Mouse (Mus musculus): ENCODE measurements around the gene Ube2s. TPM values are rescaled to one million over a fixed set of nuclear protein-coding genes. Genes with fewer than 3 reads are reported as not detected.
A peak's percentile ranks its signal among the peaks of the same experiment; 100 is the strongest.
"Not testable (repeated sequence)": the region's sequence is repeated elsewhere in the genome, so short reads cannot be mapped to it uniquely, and the experiment has no call there.

Ube2s gene
- total RNA-seq (2021) = 100 to 1,000 TPM; 281 to 285 TPM

- peak; percentile 98 for DNase-seq
Observed at GRCm38 (mm10) chr7:4812303-4813104, at the start of gene Ube2s. Gene Ube2s (minus strand): TSS chr7:4812590.

GRCm38 (mm10) chr7:4860926-4861325, 48.5 kb upstream of the Ube2s start:
- DNase-seq = not testable (repeated sequence)

- no peak for DNase-seq
Observed at GRCm38 (mm10) chr7:4859418-4859978, 47.1 kb upstream of the Ube2s start.

GRCm38 (mm10) chr7:4857321-4857720, 44.9 kb upstream of the Ube2s start:
- no peak for DNase-seq

DNA sequence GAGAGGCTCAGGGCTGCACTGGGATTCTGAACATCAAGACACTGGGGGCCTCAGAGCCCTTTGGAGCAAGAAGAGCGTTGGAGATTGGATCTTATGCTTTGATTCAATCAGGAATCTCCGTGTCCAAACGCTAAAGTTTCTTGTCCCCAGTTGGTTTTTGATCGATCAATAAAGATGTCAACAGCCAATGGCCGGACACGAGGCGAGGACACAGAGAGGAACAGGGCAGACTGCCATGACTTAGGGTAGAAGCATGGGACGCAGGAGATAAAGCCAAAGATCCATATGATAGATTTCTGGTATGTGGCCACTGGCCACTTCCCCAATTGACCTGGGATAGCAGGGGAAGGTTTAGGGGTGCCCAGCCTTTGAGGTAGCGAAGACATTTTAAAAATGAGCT, 44.1 kb upstream of the Ube2s start:
- DNase-seq = no peak

DNA sequence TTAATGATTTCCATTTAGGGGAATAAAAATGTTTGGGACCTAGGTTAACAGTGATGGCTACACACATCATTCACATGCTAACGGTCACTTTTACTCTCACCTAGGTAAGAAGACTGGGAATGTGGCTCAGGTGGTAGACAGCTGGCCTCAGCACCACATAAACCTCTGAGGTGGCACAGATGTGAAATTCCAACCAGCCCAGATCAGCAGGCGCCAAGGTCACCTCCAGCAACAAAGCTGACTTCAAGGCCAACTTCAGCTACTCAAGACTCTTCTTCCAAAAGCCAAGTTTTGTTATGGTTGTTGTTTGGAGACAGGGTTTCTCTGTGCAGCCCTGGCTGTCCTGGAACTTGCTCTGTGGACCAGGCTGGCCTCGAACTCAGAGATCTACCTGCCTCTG, 41.2 kb upstream of the Ube2s start:
- DNase-seq = no peak

DNA sequence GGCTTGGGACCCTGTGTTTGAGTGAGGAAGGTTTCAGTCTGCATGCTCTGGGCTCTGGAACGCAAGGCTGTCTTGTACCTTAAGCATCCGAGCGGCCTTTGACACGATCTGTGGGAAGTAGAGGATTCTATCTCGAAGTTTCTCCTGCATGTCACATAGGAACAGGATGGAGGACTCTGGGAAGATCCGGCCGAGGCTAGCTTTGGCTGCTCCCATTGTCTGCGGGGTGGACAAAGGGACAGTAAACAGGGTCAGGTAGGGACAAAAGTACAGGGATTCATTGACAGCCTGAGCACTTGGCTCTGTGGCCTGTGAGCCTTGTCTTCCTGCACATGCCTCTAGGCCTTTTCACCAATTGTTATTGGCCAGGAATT, 38.9 kb upstream of the Ube2s start:
- no peak for DNase-seq

DNA sequence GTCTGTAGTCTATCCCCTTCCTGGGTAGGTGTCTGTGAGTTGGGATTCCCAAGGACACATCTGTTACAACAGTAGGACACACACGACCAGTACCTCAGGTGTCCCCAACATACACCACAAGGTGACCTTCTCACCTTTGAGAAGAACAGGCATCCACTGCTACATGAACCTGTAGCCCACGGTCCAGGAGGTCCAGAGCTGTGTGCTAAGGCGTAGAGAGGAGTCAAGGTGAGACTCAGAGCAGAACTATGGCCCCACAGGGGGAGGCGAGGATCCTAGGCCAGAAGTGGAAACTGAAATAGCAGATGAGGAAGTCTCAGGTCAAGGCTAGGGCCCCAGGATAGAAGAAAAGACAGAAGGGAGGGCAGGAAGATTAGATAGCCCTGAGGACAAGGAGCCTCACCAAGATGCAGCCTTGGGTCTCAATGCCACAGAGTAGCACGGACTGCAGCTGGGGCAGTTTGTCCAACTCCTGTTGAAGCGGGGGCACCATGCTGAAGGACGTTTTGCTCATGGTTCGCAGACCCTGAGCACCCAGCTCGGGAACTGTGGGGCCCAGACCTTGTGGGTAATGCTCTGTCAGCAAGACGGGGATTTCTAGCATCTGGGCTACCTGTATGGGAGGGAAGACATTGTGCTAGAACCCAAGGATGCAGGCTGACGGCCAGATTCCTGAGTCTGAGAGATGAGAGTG, 38.4 kb upstream of the Ube2s start:
- no peak for DNase-seq

GRCm38 (mm10) chr7:4849372-4849771, 37.0 kb upstream of the Ube2s start:
- no peak for DNase-seq

DNA sequence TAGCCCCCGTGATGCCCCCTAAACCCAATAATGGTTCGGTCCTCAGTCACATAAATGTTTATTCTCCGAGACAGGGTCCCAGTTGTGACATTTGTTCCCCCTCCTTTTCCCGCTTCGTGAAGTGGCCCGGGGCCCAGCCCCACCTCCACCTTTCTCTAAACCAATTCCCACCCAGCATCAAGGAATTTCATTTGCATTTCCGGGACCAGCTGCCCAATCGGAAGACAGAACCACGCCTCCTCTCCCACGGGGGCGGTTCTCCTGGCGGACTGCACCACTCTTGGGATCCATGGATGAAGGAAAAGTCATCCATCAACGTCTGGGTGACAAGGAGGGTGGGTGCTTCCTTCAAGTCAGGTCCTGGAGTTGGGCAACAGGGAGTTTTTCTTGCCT, 32.5 kb upstream of the Ube2s start:
- peak; percentile 57 for DNase-seq

- DNase-seq = no peak
Observed at GRCm38 (mm10) chr7:4844245-4844916, 32.0 kb upstream of the Ube2s start, which contains the start of gene Shisa7. Gene Shisa7 (minus strand): TSS chr7:4844696.

GRCm38 (mm10) chr7:4843604-4844244, 31.3 kb upstream of the Ube2s start:
- no peak for DNase-seq

- no peak for DNase-seq
Observed at GRCm38 (mm10) chr7:4842634-4843131, 30.3 kb upstream of the Ube2s start.

GRCm38 (mm10) chr7:4842077-4842476, 29.7 kb upstream of the Ube2s start:
- no peak for DNase-seq

- no peak for DNase-seq
Observed at GRCm38 (mm10) chr7:4837639-4838038, 25.2 kb upstream of the Ube2s start.

DNA sequence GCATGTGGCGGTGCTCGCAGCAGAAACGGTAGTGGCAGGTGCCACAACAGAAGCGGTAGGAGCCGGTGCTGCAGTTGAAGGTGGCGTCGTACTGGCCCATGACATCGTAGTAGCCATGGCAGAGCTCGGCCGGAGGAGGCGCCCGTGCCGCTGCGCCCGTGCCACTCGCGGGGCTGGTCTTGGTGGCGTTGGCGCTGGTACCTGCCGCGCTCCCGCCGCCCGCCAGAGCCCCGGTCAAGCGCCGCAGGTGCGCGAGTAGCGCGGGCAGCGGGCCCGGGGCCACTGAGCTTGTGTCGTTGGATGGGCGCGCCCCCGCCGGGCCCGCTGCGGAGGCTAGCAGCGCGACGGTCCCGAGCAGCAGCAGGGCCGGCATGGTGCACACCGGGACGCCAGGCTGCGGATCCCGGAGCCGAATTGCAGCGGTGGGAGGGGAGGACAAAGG, 24.0 kb upstream of the Ube2s start:
- peak; percentile 67 for DNase-seq

- DNase-seq = no peak
Observed at GRCm38 (mm10) chr7:4835631-4836327, 23.4 kb upstream of the Ube2s start.

- DNase-seq = no peak
Observed at GRCm38 (mm10) chr7:4830476-4830875, 18.1 kb upstream of the Ube2s start.

GRCm38 (mm10) chr7:4825365-4825764, 13.0 kb upstream of the Ube2s start:
- DNase-seq = no peak

- DNase-seq = no peak
Observed at GRCm38 (mm10) chr7:4822162-4822907, 9.9 kb upstream of the Ube2s start.

GRCm38 (mm10) chr7:4821690-4822089, 9.3 kb upstream of the Ube2s start:
- DNase-seq = no peak

Measured in heart, postnatal 4 days (tissue).